13 mouse cellular contexts compared by ENCODE assay signal in the genomic region with DNA sequence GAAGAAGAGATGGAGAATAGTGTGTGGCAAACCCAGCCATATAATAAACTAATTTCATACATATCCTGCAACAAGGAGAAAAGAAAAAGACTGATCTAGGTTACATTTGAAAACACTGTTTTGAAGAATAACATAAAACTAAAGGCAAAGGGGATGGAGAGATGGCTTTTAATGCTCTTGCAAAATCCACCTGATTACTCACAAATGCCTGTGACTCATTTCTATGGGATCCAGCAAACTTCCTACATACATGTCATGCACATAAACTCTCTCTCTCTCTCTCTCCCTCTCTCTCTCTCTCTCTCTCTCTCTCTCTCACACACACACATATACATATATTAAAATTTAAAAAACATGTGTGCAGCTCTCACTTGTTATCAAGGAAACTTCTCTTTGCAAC.
"Had no signal": no experiment of that assay in that cellular context is flagged by ENCODE, and none has a peak within 500 bp of the region (broad histone marks: within the 10 kb centered on the region; RNA-seq: fewer than 3 reads in every experiment).

No protein-coding gene starts in this region.

- DNase-seq: gastrocnemius, postnatal 14 days; gastrocnemius, postnatal 36 days; heart, adult 11 months; heart, adult 2 months; heart, postnatal 14 days; heart, postnatal 36 days; kidney, adult 11 months; kidney, adult 2 months; kidney, adult 9 months; kidney, postnatal 14 days; kidney, postnatal 4 days; layer of hippocampus, postnatal 36 days; left cerebral cortex, postnatal 4 days had no signal
